Mouse (Mus musculus): ENCODE measurements around the gene Hdac1.

- TF ChIP-seq CTCF (IDR thresholded peaks at IDR 0.05; ENCODE audit: control insufficient read depth, insufficient read depth, insufficient read length) (no peak), USF1 (IDR thresholded peaks at IDR 0.05; ENCODE audit: low read depth) (no peak), MYOD1 (IDR thresholded peaks at IDR 0.05; ENCODE audit: control insufficient read depth, insufficient read length, low read depth) (no peak), MAX (IDR thresholded peaks at IDR 0.05) (no peak), MYOG (IDR thresholded peaks at IDR 0.05; ENCODE audit: control insufficient read depth, extremely low read depth, insufficient read length) (no peak), FOSL1 (IDR thresholded peaks at IDR 0.05; ENCODE audit: insufficient read depth, low read length, poor library complexity, severe bottlenecking) (no peak), CEBPB (IDR thresholded peaks at IDR 0.05; ENCODE audit: low read depth) (no peak)
Measured at GRCm38 (mm10) chr4:129584370-129584769, 41.9 kb upstream of the Hdac1 start.
